Mouse (Mus musculus) heart, postnatal 14 days (tissue): ENCODE measurements around the gene Rtl9. TPM values are rescaled to one million over a fixed set of nuclear protein-coding genes. Genes with fewer than 3 reads are reported as not detected.

Experiments
- DNase-seq, 2 experiments: peaks; one replicate each; pipeline ENCODE4 v3.0.0; 2021 to 2022
- intact Hi-C: fragments of 180-260 bp; cut with DNase I; formaldehyde crosslinking; loops from one replicate; pipeline ENCODE4 v1.15.1; 2025
- long read RNA-seq, 2 experiments: library from polyadenylated mRNA; stranded (forward); transcript quantifications; one replicate each; pipeline ENCODE4 v2.0.0; 2021
- total RNA-seq, 2 experiments: library from RNA; stranded (reverse); gene quantifications; 2 replicates each; pipeline ENCODE4 v1.2.3; 2021

Rtl9 gene
- total RNA-seq, result under 1 TPM; 0.68 to 0.76 TPM
- long read RNA-seq, experiment 1, result 0 reads
- long read RNA-seq, experiment 2, result 0 reads

DNA sequence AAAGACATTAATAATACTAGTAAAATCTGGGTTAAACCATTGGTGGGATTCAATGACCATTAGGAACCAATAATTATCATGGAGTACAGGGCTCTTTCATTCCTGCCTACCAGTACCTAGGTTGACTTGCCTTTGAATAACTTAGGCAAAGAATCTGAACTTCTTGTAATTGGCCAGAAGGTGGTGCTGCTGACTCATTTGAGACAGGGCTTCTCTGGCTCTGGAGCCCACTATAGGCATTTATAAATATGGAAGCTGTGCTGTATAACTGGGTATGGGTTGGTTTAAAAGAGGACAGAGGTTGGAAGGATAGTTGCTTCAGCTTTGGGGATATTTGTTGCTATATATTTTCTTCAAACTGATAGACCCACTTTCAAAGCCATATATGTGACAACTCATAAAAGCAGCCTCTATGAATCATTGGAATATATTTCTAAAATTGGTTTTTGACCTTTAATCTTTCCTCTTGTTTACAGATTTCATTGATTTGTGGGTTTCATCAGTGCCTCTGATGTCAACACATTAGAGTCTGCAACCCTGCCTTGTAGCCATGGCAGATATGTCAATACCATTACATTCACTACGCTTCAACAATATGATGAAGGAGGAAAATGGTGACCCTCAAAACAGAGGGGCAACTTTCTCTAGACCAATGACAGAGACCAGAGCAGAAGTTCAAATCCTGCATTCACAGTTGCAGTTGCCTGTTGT, at the start of gene Rtl9:
Gene Rtl9, plus strand, starts transcription at position 551 of the 711 bp plus-strand sequence.
- DNase-seq, result peak in 1 of 2 experiments; percentile 24
- intact Hi-C loops, result loop anchor here (1.0 to 10.0 kb wide), 2 partner anchors 345 to 566 kb away; no protein-coding TSS in a partner anchor

DNA sequence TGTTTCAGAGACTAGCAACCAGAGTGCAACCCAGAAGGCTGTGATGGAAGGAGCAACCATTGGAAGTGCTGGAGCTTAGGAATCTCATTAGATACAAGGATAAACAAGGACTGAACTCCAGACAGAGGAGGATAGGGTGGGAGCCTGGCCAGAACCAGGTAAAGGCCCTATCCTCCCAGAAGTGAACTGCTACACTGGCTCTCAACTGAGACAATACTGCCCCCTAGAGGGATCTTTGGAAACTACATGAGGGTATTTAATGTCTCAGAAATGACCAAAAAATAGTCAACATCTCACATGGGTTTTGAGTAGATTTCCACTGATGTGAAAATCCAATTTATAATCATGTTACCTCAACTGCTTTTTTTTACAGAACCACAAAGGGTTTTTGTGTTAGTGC, 47.9 kb upstream of the Rtl9 start:
- peak in 1 of 2 experiments; percentile 59 for DNase-seq
- intact Hi-C loops, result loop anchor here (1.0 to 10.0 kb wide), 3 partner anchors 85 to 497 kb away; partner anchors contain the start of gene Ammecr1

DNA sequence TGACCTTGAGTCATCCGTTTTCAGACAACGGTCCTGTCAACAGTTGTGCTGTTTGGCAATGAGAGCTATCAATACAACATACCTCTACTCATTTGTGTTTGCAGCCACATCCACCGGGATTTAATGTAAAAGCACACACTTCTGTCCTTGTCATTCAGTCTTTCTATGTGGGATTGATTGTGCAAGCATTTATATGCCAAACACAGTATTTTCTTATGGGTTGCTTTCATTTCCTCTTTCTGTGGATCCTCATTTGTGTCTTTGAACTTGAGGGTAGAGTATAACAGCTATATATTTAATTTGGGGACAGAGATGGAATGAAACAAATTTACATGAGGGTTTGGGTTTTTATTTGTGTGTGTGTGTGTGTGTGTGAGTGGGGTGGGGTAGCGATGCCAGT, 47.5 kb upstream of the Rtl9 start:
- DNase-seq, result no peak
- intact Hi-C loops, result loop anchor here (1.0 to 10.0 kb wide), 3 partner anchors 86 to 497 kb away; partner anchors contain the start of gene Ammecr1

DNA sequence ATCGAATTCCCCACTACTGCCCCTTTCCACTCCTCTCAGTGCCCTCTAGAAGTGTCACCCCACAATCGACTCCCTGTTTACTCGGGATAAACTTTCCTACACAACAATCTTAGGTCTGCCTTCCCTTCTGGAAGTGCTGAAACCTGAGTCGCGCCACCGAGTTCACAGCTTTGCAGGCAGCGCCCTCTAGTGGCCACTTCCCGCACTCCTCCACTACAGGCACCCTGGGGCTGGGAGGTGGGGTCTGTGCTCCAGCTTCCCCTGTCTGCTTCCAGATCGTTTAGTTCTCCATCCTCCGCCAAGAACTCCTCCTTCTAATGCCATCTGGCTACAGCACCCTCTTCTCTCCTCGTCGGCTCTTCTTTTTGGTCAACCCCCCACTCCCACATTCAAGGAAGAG, 40.6 kb upstream of the Rtl9 start:
- DNase-seq, result peak; percentile 78 to 83
- intact Hi-C loops, result loop anchor here (2.0 to 10.0 kb wide), 2 partner anchors 240 to 504 kb away; no protein-coding TSS in a partner anchor

DNA sequence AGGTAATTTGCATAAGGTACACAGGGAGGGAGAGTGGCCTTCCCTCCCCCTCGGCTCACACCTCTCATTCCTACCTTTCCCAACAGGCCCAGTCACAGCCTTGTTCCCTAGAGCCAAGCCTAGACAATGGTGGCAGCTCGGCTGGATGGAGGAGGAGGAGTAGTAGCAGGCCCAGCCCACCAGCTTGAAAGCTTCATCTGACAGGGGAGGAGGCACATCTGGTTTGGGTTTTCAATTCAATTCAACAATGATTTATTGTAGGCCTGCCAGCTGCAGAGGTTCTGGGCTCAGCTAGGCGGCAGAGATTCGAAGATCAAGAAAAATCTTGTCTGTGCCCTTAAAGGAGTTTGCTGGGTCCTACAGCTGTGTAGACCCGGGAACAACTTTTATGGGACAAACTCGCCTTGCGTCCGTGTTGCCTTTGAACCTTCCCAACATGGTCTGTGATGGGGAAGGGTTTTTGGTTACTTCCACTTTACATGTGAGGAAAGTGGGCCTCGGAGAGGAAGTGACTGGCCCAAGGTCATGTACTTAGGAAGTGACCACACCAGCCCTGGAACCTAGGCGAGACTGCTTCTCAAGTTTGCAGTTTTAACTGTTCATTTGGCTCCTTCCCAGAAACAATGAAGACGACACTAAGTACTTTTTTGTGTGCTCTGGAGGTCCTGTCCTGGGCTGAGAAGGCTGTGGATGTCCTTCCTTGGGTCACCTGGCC, 36.6 kb upstream of the Rtl9 start:
- no peak for DNase-seq
- intact Hi-C loops, result no loop called here

DNA sequence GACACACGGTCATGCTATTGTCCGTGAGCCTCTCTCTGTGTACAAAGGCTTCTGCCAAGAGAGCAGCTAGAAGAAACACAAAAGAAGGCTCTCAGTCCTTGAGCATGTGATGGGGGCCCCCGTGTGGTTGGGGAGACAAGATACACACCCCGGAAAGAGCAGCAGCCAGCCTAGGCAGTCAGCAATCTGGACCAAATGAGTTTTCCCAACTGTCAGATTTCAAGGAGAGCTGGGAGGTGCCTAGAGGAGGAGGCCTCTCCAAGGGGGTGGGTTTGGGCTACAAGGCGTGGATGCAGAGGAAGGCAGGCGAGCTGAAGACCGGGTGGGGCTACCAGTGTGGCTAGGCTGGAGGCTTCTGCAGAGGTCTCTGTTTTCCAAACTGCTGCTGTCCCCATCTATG, 35.6 kb upstream of the Rtl9 start:
- intact Hi-C loops, result no loop called here
- peak; percentile 16 to 20 for DNase-seq

DNA sequence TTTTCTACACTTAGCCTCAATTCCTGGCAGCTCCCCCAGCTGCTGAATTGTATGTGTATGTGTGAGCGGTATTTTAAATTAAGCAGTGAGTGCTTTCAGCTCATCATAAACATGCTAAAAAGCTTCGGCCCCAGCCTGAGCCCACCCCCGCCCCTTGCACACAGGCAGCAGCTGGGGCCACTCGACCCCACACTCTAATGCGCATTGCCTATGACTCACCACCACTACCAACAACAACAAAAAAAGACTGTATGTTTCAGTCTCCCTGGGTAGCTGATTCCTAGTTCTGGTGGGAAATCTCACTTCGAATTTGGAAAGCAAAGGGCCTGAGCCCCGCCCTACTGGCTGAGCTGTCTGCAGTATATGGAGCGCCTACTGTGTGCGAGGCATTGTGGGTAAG, 35.1 kb upstream of the Rtl9 start:
- DNase-seq, result no peak
- intact Hi-C loops, result no loop called here

DNA sequence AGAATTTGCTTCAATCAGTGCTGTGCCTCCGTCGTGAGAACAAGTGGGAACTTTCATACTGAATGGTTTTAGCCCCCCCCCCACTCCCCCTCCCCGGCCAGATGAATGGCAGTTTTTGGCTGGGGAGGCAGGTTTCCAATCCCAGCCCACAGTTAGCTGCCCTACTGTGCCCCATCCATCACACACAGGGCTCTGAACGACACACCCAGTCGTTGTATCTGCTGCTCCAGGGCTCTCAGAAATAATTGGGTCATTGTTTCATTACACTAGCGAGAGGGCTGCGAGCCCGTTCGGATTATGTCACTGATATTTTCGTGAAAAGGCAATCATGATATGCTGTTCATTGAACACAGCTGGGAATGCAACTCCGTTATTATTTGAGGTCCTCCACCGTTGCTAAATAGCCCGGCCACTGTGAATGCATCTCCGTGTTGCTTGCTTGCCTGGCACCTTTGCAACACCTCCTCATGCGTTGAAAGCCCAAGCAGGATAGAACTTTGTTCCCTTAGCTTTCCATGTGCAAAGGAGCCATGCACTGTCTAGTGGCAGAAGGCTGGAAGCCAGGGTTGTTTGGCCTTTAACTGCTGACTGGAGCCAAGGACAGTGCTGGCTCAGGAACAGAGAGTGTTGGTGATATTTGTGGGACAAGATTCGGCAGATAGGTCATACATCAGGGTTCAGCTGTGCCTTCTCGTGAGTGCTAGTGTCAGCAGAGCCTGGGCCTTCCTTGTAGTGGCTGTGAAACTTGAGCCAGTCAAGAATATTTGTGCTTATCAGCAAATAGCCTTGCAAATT, 32.9 kb upstream of the Rtl9 start:
- intact Hi-C loops, result no loop called here
- DNase-seq, result peak in 1 of 2 experiments; percentile 22

DNA sequence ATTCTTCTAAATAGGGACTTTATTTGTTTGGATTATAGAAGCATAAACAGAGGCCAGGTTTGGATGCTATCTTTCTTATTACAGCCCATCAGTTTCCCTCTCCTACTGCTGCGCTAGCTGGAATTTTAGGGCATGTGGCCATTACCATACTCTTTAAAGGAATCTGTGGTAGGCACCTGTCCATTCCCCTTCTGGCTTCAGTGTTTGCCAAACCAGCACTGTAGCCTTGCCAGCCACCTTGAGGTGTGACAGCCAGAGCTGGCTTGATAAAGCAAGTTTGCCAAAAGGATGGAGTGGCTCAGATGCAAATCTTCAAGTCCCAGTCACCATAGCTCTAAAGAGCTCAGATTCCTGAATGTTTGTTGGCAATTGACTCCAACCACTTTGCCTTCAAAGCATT, 32.3 kb upstream of the Rtl9 start:
- intact Hi-C loops, result no loop called here

DNA sequence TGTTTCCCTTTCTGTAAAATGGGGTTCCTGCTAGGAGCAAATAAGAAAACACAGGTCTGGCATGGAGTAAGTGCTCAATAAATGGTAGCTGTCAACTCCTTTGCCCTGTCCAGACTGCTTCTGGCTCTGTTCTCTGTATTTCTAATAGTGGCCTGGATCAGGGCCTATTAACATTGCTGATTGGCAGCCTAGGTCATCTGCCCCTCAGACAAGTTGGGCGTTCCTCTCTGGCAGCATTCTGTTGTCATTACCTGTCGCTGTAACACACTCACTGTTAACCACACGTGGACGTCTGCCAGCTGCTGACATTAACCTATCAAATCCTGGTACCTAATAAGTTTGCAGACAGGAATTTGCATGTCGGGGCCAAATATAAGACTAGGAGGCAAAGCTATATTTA, 31.8 kb upstream of the Rtl9 start:
- DNase-seq, result no peak
- intact Hi-C loops, result no loop called here

More for the DNA sequence above, 32.3 kb upstream of the Rtl9 start:
- DNase-seq, result no peak

DNA sequence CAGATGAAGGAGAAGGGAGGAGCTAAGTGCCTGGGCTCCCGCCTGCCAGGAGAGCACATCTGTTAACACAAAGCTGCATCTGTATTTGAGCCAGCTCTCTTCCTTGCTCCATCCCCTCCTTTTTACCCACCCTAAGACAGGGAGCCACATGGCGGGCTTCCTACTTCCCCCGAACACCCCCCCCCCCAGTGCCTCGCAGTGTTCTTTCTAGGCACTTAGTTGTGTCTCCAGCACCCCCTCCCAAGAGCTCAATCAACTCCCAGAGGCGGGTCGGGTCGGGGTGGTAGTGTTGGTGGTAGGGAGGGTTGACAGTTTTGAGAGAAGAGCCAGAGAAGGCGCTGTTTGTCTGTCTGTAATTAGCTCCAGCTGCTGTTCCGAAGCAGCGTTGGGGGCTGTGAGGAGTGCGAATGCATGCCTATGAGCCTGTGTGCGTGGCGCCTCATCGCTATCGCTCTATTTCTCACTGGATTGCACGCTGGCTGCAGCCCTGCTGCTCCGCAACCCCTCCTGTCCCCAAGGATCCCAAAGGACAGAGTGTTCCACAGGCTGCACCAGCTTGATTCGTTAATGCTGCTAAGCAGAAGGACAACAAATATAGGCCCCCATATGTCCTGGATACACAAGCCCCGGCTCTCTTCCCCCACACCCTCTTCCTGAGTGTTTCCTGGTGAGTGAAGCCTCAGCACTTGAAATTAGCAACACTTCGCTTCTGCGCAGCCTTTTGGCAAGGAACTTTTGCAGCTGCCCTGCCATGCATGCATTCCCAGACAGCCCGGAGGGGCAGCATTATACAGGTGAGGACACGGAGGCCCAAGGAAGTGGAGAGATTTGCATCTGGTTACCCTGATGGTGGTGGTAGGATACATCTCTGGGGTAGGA, 18.7 kb upstream of the Rtl9 start:
- DNase-seq, result peak in 1 of 2 experiments; percentile 33
- intact Hi-C loops, result no loop called here

DNA sequence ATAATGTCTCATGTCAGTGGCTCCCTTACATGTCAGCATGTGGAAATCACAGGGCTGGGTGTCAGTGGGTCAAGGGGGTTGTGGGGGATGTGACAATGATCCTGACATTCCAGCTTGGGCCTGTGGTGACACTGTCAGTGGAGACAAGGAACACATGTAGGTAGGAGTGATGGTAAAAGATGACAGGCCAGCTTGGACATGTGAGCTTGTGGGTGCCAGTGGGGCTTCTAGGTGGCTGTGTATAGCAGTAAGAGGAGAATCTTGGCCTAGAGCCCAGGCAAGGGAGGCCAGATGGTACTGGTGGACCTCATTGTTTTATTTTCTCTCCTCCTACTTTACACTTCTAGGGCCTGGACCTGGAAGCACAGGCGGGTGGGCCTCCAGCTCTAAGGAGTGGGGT, 16.7 kb upstream of the Rtl9 start:
- intact Hi-C loops, result no loop called here
- DNase-seq, result no peak

DNA sequence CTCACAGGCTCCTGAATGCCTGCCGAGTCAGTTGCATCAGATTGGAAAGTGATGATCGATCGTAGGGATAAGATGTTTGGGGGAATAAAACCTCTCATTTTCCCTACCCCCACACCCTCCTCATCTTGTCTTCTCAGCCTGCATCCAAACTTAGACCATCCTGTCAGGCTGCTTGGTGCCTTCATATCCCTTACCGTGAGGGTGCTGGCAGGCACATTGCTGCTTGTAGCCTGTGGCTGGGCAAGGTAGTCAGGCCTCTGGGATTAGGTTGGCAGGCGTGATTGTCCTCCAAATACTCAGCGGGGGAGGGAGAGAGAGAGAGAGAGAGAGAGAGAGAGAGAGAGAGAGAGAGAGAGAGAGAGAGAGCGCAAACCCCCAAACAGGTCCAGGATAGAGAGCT, 11.2 kb upstream of the Rtl9 start:
- no peak for DNase-seq
- intact Hi-C loops, result no loop called here

DNA sequence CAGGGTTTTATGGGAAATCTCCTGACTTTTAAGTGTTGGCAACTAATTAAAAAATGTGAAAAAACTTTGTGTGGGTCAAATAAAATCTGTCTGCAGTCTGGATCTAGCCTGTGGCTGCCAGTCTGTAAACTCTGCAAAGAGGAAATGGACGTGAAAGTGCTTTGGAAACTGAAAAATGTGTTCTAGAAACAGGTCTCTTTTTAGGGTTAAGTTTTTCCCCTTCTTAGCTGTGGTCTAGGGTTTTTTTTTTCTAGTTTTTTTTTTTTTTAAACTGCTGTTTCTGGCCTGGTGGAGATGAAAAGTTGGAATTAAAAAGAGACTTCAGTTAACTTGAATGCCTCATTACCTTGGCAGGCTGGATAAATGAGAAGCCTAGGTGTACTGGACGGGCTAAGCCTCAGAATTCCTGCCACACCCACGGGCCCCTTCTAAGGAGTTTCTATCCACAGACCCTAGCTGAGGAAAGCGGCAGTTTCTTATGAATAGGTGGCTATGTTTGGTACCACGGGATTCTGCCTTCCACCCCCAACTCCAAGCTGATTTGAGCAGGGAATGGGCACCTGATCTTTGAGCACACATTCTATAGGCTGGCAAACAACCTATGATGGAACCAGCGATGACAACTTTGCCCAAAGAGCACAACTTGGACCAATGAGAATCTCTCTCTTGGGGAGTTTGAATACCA, 8.3 kb upstream of the Rtl9 start:
- intact Hi-C loops, result loop anchor here (10.0 kb wide), 1 partner anchor 574 kb away; no protein-coding TSS in a partner anchor
- no peak for DNase-seq

DNA sequence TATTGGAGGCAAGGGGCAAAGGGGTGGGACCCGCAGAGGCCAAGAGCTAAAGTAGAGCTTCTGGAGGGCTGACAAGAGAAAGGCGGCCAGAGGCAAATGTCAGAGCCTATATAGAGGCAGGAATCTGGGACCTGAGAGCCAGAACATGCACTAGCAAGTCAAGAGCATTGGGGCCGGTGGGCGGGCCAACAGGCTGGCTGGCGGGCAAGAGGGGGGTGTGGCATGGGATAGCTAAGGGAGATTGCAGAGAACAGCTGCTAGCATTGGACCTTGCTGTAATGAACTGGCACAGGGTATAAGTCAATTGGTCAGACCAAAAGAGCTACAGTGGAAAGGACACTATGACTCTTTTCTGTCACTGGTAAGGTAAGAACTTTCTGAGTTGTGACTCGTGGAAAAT, 1.8 kb upstream of the Rtl9 start:
- intact Hi-C loops, result loop anchor here (10.0 kb wide), 1 partner anchor 567 kb away; no protein-coding TSS in a partner anchor
- DNase-seq, result no peak

DNA sequence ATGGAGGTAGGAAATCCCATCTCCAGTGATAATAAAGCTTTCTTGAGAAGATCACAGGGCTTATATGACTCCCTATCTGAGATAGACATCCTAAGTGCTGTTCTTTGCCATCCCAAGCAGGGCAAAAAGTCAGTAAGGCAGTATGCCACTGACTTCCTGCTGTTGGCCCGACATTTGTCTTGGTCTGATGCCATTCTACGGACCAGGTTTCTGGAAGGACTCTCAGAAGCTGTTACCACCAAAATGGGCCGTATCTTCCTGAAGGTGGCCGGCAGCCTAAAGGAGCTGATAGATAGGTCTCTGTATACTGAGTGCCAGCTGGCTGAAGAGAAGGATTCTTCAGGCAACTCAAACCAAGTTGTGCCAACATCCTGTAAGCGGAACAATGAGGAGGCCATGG, 3.8 kb downstream of the Rtl9 start:
- intact Hi-C loops, result loop anchor here (5.0 kb wide), 1 partner anchor 169 kb away; no protein-coding TSS in a partner anchor
- no peak for DNase-seq

DNA sequence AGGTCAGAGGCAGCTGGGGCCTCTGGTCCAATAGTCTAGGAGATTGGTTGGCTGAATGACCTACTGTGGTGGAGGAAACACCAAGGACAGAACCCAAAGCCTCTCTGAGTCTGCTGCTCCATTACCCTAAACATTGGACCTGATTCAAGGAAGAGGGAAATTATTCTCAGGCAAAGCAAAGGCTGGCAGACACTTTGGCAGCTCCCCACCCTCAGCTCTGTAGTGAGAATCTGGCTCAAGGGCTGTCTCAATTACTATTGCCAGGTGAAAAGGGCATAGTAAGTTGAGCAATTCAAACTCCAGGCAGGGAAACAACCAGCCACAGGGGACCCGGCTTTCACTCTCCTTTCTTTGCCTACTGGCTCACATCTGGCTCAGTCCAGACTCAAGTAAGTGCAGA, 6.5 kb downstream of the Rtl9 start:
- no peak for DNase-seq
- intact Hi-C loops, result no loop called here

DNA sequence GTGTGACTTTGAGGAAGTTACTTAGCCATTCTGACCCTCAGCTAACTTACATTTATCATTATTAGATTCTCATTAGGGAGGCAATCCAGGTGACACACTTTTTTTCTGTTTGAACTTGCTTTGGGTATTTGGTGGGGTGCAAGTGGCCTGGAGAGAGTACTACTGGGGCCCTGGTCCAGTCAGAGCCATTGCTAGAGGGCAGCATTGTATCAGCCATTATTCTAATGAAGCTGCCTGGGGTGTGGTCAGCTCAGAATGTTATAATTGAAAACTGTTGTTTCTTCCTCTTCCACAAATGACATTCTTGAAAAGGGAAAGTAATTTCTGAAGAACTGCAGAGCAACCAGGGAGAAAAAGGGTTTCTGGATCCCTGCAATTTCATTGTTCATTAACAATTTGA, 13.2 kb downstream of the Rtl9 start:
- intact Hi-C loops, result no loop called here

More for the DNA sequence above, 13.2 kb downstream of the Rtl9 start:
- no peak for DNase-seq
